Mouse (Mus musculus) liver, embryonic 15.5 days (tissue): ENCODE data around the gene Il25. TPM values are rescaled to one million over a fixed set of nuclear protein-coding genes. Genes with fewer than 3 reads are reported as not detected.

Experiments
- ATAC-seq: fragments of 200-750 bp; cut with Nextera tagmentation; 2 replicates; pipeline ENCODE4 v1.8.0; 2017; ENCODE audit warnings: moderate number of reproducible peaks, mild to moderate bottlenecking, moderate library complexity; ENCODE audit not compliant: insufficient read depth
- H3K27ac ChIP-seq: fragments of 300-500 bp; sonication (generic); replicated peaks from 2 replicates; pipeline ENCODE4 v1.5.1; 2015; ENCODE audit warnings: mild to moderate bottlenecking, inconsistent platforms
- H3K27me3 ChIP-seq: fragments of 300-500 bp; sonication (generic); 2 replicates; pipeline ENCODE4 v1.6.1; 2015; ENCODE audit warnings: mild to moderate bottlenecking, inconsistent platforms
- H3K36me3 ChIP-seq: fragments of 300-500 bp; sonication (generic); replicated peaks from 2 replicates; pipeline ENCODE4 v1.6.1; 2015; ENCODE audit warnings: moderate library complexity, mild to moderate bottlenecking, inconsistent platforms
- H3K4me1 ChIP-seq: fragments of 300-500 bp; sonication (generic); replicated peaks from 2 replicates; pipeline ENCODE4 v1.6.1; 2015; ENCODE audit warnings: inconsistent platforms
- H3K4me2 ChIP-seq: fragments of 300-500 bp; sonication (generic); 2 replicates; pipeline ENCODE4 v1.6.1; 2015; ENCODE audit warnings: moderate library complexity, mild to moderate bottlenecking, inconsistent platforms
- H3K4me3 ChIP-seq: fragments of 300-500 bp; sonication (generic); replicated peaks from 2 replicates; pipeline ENCODE4 v1.5.1; 2015; ENCODE audit warnings: mild to moderate bottlenecking, inconsistent platforms
- H3K9ac ChIP-seq: fragments of 300-500 bp; sonication (generic); 2 replicates; pipeline ENCODE4 v1.6.1; 2015; ENCODE audit warnings: moderate library complexity, mild to moderate bottlenecking, inconsistent platforms
- H3K9me3 ChIP-seq: fragments of 300-500 bp; sonication (generic); replicated peaks from 2 replicates; pipeline ENCODE4 v1.6.1; 2016; ENCODE audit warnings: inconsistent platforms
- WGBS: fragments of 180-500 bp; shearing (Covaris S2); methylation state at CpG from one replicate; pipeline ENCODE4 v1.1.7; 2015; ENCODE audit warnings: mixed read lengths; ENCODE audit not compliant: insufficient replicate concordance; 5-methylcytosine and 5-hydroxymethylcytosine counted together
- polyA plus RNA-seq: library from polyadenylated mRNA; unstranded; fragments of >200 nt; fragmentation: Nextera tagmentation; extraction: Ambion mirVana; gene quantifications from 2 replicates; pipeline ENCODE4 v1.2.1, GENCODE M21; 2015

The Il25 gene
- polyA plus RNA-seq, 1 experiment from 2014 or later, result not detected

- Histone ChIP-seq H3K4me3 (no peak overlapping the region), H3K27me3 (peaks cover 53% of the 10 kb centered on the region), H3K27ac (no peak overlapping the region), H3K9me3 (no peaks in the 10 kb centered on the region), H3K36me3 (no peaks in the 10 kb centered on the region), H3K4me1 (peaks cover 7% of the 10 kb centered on the region), H3K4me2 (no peak overlapping the region), H3K9ac (no peak overlapping the region)
- 23% methylated on average over 2 of the region's 2 CpGs for whole genome bisulfite sequencing
- no peak for ATAC-seq
These were observed 2.1 kb upstream of the Il25 start for GRCm38 (mm10) chr14:54930431-54930830.

GRCm38 (mm10) chr14:54935904-54936830, 3.7 kb downstream of the Il25 start, which contains the start of gene Cmtm5:
Cmtm5 (plus strand) TSS chr14:54936261.
- no peak within 1 kb of the TSS for H3K27ac ChIP-seq
- 31% methylated on average over 8 of the region's 8 CpGs for WGBS
- no peak for ATAC-seq

GRCm38 (mm10) chr14:54936831-54937160, 4.3 kb downstream of the Il25 start:
- Histone ChIP-seq H3K4me1 (no peaks in the 10 kb centered on the region), H3K9me3 (no peaks in the 10 kb centered on the region), H3K4me2 (no peak overlapping the region), H3K27me3 (peaks cover 8% of the 10 kb centered on the region; the same call in 1 of the 2 replicates), H3K36me3 (no peaks in the 10 kb centered on the region), H3K27ac (no peak overlapping the region), H3K4me3 (no peak overlapping the region), H3K9ac (no peak overlapping the region)
- ATAC-seq, result no peak
- WGBS, result 27% methylated on average over 6 of the region's 6 CpGs

More at GRCm38 (mm10) chr14:54935904-54936830, 3.7 kb downstream of the Il25 start, which contains the start of gene Cmtm5:
- H3K36me3 ChIP-seq, result no peaks in the 10 kb centered on the region
- H3K9ac ChIP-seq, result no peak within 1 kb of the TSS
- H3K4me1 ChIP-seq, result no peaks in the 10 kb centered on the region
- H3K9me3 ChIP-seq, result no peaks in the 10 kb centered on the region
- H3K27me3 ChIP-seq, result peaks cover 3% of the 10 kb centered on the region; the same call in 1 of the 2 replicates
- no peak within 1 kb of the TSS for H3K4me2 ChIP-seq
- H3K4me3 ChIP-seq, result no peak within 1 kb of the TSS

- H3K27me3 ChIP-seq, result peaks cover 8% of the 10 kb centered on the region; the same call in 1 of the 2 replicates
- H3K4me2 ChIP-seq, result no peak overlapping the region
- no peaks in the 10 kb centered on the region for H3K36me3 ChIP-seq
- no peaks in the 10 kb centered on the region for H3K9me3 ChIP-seq
- H3K9ac ChIP-seq, result no peak overlapping the region
- 69% methylated on average over 16 of the region's 16 CpGs for WGBS
- no peaks in the 10 kb centered on the region for H3K4me1 ChIP-seq
- ATAC-seq, result no peak
- no peak overlapping the region for H3K27ac ChIP-seq
- H3K4me3 ChIP-seq, result no peak overlapping the region
These were observed 5.1 kb downstream of the Il25 start for GRCm38 (mm10) chr14:54937361-54938182.

GRCm38 (mm10) chr14:54938431-54939219, 6.1 kb downstream of the Il25 start:
- no peak overlapping the region for H3K27ac ChIP-seq
- WGBS, result 63% methylated on average over 15 of the region's 15 CpGs
- no peak for ATAC-seq

GRCm38 (mm10) chr14:54939434-54940175, 7.1 kb downstream of the Il25 start:
- Histone ChIP-seq H3K27ac (no peak overlapping the region), H3K27me3 (peaks cover 8% of the 10 kb centered on the region; the same call in 1 of the 2 replicates), H3K4me2 (no peak overlapping the region), H3K9me3 (no peaks in the 10 kb centered on the region), H3K4me3 (no peak overlapping the region), H3K4me1 (no peaks in the 10 kb centered on the region), H3K36me3 (no peaks in the 10 kb centered on the region), H3K9ac (no peak overlapping the region)
- 35% methylated on average over 12 of the region's 12 CpGs for WGBS
- ATAC-seq, result no peak

More at GRCm38 (mm10) chr14:54938431-54939219, 6.1 kb downstream of the Il25 start:
- Histone ChIP-seq H3K4me2 (no peak overlapping the region), H3K9ac (no peak overlapping the region), H3K36me3 (no peaks in the 10 kb centered on the region), H3K4me3 (no peak overlapping the region), H3K9me3 (no peaks in the 10 kb centered on the region), H3K4me1 (no peaks in the 10 kb centered on the region), H3K27me3 (peaks cover 8% of the 10 kb centered on the region; the same call in 1 of the 2 replicates)

GRCm38 (mm10) chr14:54940176-54940530, 7.7 kb downstream of the Il25 start:
- WGBS, result 48% methylated on average over 3 of the region's 3 CpGs
- no peak overlapping the region for H3K4me3 ChIP-seq
- peaks cover 8% of the 10 kb centered on the region; the same call in 1 of the 2 replicates for H3K27me3 ChIP-seq
- no peaks in the 10 kb centered on the region for H3K36me3 ChIP-seq
- ATAC-seq, result no peak
- H3K4me2 ChIP-seq, result no peak overlapping the region
- no peak overlapping the region for H3K27ac ChIP-seq
- H3K9ac ChIP-seq, result no peak overlapping the region
- no peaks in the 10 kb centered on the region for H3K4me1 ChIP-seq
- no peaks in the 10 kb centered on the region for H3K9me3 ChIP-seq

GRCm38 (mm10) chr14:54941024-54941978, 8.8 kb downstream of the Il25 start:
- WGBS, result 43% methylated on average over 13 of the region's 13 CpGs
- no peak for ATAC-seq
- no peaks in the 10 kb centered on the region for H3K4me1 ChIP-seq
- no peak overlapping the region for H3K4me2 ChIP-seq
- H3K27me3 ChIP-seq, result peaks cover 8% of the 10 kb centered on the region; the same call in 1 of the 2 replicates
- H3K27ac ChIP-seq, result no peak overlapping the region
- H3K36me3 ChIP-seq, result no peaks in the 10 kb centered on the region
- no peak overlapping the region for H3K9ac ChIP-seq
- H3K4me3 ChIP-seq, result no peak overlapping the region
- no peaks in the 10 kb centered on the region for H3K9me3 ChIP-seq

GRCm38 (mm10) chr14:54942479-54942878, 10.0 kb downstream of the Il25 start:
- Histone ChIP-seq H3K27ac (no peak overlapping the region), H3K4me1 (no peaks in the 10 kb centered on the region), H3K27me3 (0 out of 2 replicates have a peak, but pooled peaks cover 8% of the 10 kb centered on the region), H3K4me3 (no peak overlapping the region), H3K9me3 (no peaks in the 10 kb centered on the region), H3K36me3 (no peaks in the 10 kb centered on the region), H3K9ac (no peak overlapping the region), H3K4me2 (no peak overlapping the region)
- no peak for ATAC-seq
- 62% methylated on average over 8 of the region's 8 CpGs for WGBS
